Mouse (Mus musculus) hindbrain, embryonic 12.5 days (tissue): ENCODE measurements around the gene Hist1h2bg. TPM values are rescaled to one million over a fixed set of nuclear protein-coding genes. Genes with fewer than 3 reads are reported as not detected.
"Not testable (repeated sequence)": the region's sequence is repeated elsewhere in the genome, so short reads cannot be mapped to it uniquely, and the experiment has no call there.

Source experiments
- ATAC-seq: fragments of 200-750 bp; cut with Nextera tagmentation; 2 replicates; pipeline ENCODE4 v1.8.0; 2017; ENCODE audit warnings: moderate TSS enrichment; ENCODE audit not compliant: low FRiP score
- H3K27ac ChIP-seq: fragments of 300-500 bp; sonication (generic); 2 replicates; pipeline ENCODE4 v1.5.1; 2016; ENCODE audit warnings: mild to moderate bottlenecking
- H3K27me3 ChIP-seq: fragments of 300-500 bp; sonication (generic); 2 replicates; pipeline ENCODE4 v1.6.1; 2016; ENCODE audit warnings: mild to moderate bottlenecking
- H3K36me3 ChIP-seq: fragments of 300-500 bp; sonication (generic); 2 replicates; pipeline ENCODE4 v1.6.1; 2016; ENCODE audit warnings: mild to moderate bottlenecking
- H3K4me1 ChIP-seq: fragments of 300-500 bp; sonication (generic); 2 replicates; pipeline ENCODE4 v1.6.1; 2016
- H3K4me2 ChIP-seq: fragments of 300-500 bp; sonication (generic); replicated peaks from 2 replicates; pipeline ENCODE4 v1.6.1; 2016; ENCODE audit warnings: mild to moderate bottlenecking
- H3K4me3 ChIP-seq: fragments of 300-500 bp; sonication (generic); 2 replicates; pipeline ENCODE4 v1.5.1; 2016; ENCODE audit warnings: mild to moderate bottlenecking
- H3K9ac ChIP-seq: fragments of 300-500 bp; sonication (generic); 2 replicates; pipeline ENCODE4 v1.6.1; 2016; ENCODE audit warnings: mild to moderate bottlenecking, moderate library complexity
- H3K9me3 ChIP-seq: fragments of 300-500 bp; sonication (generic); replicated peaks from 2 replicates; pipeline ENCODE4 v1.6.1; 2016; ENCODE audit warnings: mild to moderate bottlenecking
- WGBS: fragments of 180-500 bp; shearing (Covaris S2); methylation state at CpG from one replicate; pipeline ENCODE4 v1.1.7; 2016; 5-methylcytosine and 5-hydroxymethylcytosine counted together
- polyA plus RNA-seq: library from polyadenylated mRNA; unstranded; fragments of >200 nt; fragmentation: Nextera tagmentation; extraction: Ambion mirVana; gene quantifications from 2 replicates; pipeline ENCODE4 v1.2.1, GENCODE M21; 2016

Gene Hist1h2bg
- polyA plus RNA-seq, 1 experiment from 2014 or later = 7.1 TPM

DNA sequence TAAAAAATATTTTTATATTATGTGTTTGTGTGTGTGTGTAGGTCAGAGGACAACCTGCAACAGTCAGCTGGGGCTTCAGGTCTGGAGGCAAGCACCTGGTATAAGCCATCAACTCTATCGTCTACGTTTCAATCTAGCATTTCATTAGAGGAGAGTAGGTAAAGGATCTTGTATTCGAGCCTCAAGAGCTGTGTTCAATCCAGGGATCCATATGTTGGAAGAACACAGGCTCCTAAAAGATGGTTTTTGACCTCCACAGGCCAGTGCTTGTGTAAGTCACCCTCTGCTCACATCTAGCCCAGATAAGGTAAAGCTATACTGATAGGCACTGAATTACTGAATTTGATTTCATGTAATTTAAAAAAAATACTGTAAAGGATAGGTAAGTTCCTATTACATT, 14.3 kb upstream of the Hist1h2bg start:
- no peak overlapping the region for H3K4me3 ChIP-seq
- H3K36me3 ChIP-seq = no peaks in the 10 kb centered on the region
- H3K27ac ChIP-seq = 0 out of 2 replicates have a peak overlapping the region, but pooled peaks have one; percentile 35
- no peak for ATAC-seq
- no peaks in the 10 kb centered on the region for H3K27me3 ChIP-seq
- H3K4me2 ChIP-seq = peak overlapping the region; percentile 98
- H3K9me3 ChIP-seq = no peaks in the 10 kb centered on the region
- peaks cover 11% of the 10 kb centered on the region for H3K4me1 ChIP-seq
- H3K9ac ChIP-seq = no peak overlapping the region
- WGBS = 75% methylated on average over 3 of the region's 3 CpGs

DNA sequence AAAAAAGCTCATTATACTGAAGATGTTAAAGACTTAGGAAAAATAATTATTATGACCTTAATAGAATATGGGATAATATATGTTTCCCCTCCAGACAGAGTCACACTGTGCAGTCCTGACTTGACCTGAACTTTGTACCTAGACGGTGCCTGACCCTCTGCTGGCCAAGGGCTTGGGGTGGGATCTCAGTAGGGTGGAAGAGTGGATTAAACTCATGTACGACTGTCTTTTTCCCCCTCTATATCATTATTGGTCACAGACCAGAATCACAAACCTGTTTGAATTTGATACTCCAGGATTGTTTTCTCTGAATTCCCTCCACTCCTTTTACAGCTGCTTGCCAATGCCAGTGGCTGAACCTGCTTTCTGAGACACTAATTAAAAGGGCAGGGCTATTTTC, 10.5 kb upstream of the Hist1h2bg start:
- H3K4me1 ChIP-seq, ATAC-seq, H3K4me2 ChIP-seq, H3K27me3 ChIP-seq, H3K9ac ChIP-seq, H3K4me3 ChIP-seq, H3K36me3 ChIP-seq, H3K27ac ChIP-seq, H3K9me3 ChIP-seq: not testable (repeated sequence)
- 17% methylated on average over 2 of the region's 2 CpGs for whole genome bisulfite sequencing

DNA sequence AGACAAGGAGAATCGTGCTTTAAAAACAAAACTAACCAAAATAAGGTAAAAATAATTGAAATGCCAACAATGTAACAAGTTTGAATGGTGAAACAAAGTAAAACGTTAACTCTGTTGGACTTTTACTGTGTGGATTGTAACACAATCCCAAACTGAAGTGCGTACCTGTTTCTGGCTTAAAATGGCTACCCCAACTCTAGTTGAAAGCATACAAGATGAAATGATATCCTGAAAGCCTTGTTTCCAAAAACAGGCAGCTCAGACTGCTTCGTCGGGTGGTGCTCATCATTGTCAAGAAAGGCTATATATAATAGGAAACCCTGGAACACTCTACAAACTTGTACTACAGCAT, 9.7 kb upstream of the Hist1h2bg start:
- peak overlapping the region; percentile 42 for H3K4me3 ChIP-seq
- H3K9ac ChIP-seq = 0 out of 2 replicates have a peak overlapping the region, but pooled peaks have one; percentile 53
- peak overlapping the region; percentile 85 for H3K4me2 ChIP-seq
- 0% methylated on average over 2 of the region's 5 CpGs for WGBS
- H3K27me3 ChIP-seq, ATAC-seq, H3K9me3 ChIP-seq, H3K4me1 ChIP-seq, H3K36me3 ChIP-seq: not testable (repeated sequence)
- peak overlapping the region; percentile 98 for H3K27ac ChIP-seq

DNA sequence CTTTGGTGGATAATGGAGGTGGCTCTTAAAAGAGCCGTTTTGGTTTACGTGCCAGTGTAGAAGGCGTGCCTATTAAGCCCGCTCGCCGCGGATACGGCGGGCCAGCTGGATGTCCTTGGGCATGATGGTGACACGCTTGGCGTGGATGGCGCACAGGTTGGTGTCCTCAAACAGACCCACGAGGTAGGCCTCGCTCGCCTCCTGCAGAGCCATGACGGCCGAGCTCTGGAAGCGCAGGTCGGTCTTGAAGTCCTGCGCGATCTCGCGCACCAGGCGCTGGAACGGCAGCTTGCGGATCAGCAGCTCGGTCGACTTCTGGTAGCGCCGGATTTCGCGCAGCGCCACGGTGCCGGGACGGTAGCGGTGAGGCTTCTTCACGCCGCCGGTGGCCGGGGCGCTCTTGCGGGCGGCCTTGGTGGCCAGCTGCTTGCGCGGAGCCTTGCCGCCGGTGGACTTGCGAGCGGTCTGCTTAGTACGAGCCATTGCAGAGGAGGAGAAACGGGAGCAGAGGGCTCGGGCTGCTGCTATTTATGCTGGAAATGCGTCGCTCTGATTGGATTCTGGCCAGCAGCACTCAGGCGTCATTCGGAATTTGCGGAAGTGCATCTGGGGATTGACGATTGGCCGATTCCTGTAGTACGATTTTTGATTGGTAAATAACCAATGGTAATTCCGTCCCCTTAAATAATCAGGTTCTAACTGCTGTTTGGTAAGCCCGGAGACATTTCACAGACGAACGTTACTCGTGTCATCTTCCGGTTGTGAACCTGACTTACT, 9.1 kb upstream of the Hist1h2bg start, which contains the start of gene Hist1h3e:
Hist1h3e (minus strand) TSS at position 487 of the 777 bp plus-strand sequence.
- H3K36me3 ChIP-seq, H3K27me3 ChIP-seq, H3K9me3 ChIP-seq, H3K4me1 ChIP-seq: not testable (repeated sequence)
- H3K27ac ChIP-seq = peak within 1 kb of the TSS; percentile 98
- peak within 1 kb of the TSS; percentile 42 for H3K4me3 ChIP-seq
- 0% methylated on average over 50 of the region's 67 CpGs for WGBS
- peak within 1 kb of the TSS; percentile 53 for H3K9ac ChIP-seq
- H3K4me2 ChIP-seq = peak within 1 kb of the TSS; percentile 85
- peak; percentile 98 for ATAC-seq

DNA sequence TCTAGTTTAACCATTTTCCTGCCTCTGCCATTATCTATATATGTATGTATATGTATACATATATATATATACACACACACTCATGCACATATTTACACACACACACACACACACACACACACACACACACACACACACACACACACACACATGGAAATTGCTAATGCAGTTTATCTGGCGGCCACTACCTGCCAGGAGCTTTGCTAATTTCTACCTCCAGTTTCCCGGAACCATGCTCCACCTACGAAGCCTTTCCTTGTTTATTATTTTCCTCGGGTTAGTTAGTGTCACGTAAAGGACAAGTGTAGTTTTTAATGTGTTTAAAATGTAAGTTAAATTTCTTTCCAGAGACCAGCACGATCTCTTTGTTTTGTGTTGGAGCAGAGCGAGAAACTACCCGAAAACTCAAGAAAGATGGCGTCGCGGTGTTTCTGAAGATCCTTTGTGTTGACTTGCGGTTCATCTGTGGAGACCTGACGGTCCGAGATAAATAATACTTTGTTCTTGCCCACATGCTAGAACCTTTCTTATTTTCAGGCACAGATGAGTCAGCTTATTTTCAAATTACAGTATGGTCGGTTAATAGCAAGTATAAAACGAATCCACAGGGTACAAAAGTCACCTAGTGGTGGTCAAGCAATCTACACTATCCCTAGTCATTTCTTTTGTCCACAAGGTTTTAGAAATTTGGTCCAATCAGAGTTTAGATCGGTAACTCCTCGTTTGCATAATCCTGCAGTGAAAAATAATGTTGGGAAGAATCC, 8.3 kb upstream of the Hist1h2bg start:
- Histone ChIP-seq H3K4me1 (no peaks in the 10 kb centered on the region), H3K27ac (peak overlapping the region; percentile 98), H3K27me3 (no peaks in the 10 kb centered on the region), H3K4me2 (peak overlapping the region; percentile 85), H3K36me3 (no peaks in the 10 kb centered on the region), H3K9me3 (no peaks in the 10 kb centered on the region), H3K9ac (peak overlapping the region; percentile 53), H3K4me3 (peak overlapping the region; percentile 42)
- peak; percentile 46 for ATAC-seq
- 4% methylated on average over 18 of the region's 18 CpGs for WGBS

DNA sequence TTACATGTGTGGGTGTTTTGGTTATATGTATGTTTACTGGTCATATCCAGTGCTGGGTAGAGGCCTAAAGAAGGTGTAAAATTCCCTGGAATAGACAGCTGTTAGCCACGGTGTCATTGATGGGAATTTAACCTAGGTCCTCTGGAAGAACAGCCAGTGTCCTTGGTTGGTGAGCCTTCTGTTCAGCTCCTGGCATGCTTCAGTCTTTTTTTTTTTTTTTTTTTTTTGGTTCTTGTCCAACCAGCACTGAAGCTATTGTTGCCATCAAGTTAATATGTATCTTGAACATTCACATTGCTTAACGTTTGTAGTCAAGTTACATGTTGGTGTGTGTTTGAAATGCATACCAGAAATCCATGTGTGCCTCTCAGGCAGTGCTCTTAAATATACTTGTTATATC, 6.7 kb upstream of the Hist1h2bg start:
- H3K4me3 ChIP-seq = no peak overlapping the region

DNA sequence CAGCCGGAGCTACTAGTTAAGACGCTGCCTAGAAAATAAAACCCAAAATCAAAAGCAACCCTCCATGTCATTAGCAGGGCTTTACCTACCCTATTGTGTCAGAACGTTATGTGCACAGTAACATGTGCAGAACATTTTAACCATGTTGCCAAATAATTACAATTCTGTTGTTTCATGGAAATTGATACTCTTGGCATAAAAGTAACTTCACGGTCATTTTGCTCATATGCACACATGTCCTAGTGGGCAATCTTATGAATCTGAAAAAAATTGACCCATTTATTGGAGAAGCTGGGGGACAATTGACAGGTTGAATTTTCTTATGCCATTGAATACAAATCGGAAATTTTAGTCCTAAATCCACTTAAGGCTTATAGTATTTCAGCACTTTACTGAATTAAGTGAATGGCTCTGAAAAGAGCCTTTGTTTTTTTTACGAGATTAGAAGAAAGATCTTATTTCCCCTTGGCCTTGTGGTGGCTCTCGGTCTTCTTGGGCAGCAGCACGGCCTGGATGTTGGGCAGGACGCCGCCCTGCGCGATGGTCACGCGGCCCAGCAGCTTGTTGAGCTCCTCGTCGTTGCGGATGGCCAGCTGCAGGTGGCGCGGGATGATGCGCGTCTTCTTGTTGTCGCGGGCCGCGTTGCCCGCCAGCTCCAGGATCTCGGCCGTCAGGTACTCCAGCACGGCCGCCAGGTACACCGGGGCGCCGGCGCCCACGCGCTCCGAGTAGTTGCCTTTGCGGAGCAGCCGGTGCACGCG, 755 bp upstream of the Hist1h2bg start:
- Histone ChIP-seq H3K9ac (peak overlapping the region; percentile 47), H3K4me2 (peak overlapping the region; percentile 81), H3K4me3 (peak overlapping the region; percentile 45), H3K4me1 (peaks cover 19% of the 10 kb centered on the region), H3K27ac (peak overlapping the region; percentile 96)
- not testable (repeated sequence) for H3K27me3 ChIP-seq, H3K36me3 ChIP-seq, H3K9me3 ChIP-seq
- peak; percentile 7; the same call in 1 of the 2 replicates for ATAC-seq
- 2% methylated on average over 22 of the region's 41 CpGs for WGBS

More for the DNA sequence above, 6.7 kb upstream of the Hist1h2bg start:
- H3K27me3 ChIP-seq = no peaks in the 10 kb centered on the region
- H3K27ac ChIP-seq = no peak overlapping the region
- no peaks in the 10 kb centered on the region for H3K36me3 ChIP-seq
- no peak overlapping the region for H3K9ac ChIP-seq
- no peak for ATAC-seq
- no peak overlapping the region for H3K4me2 ChIP-seq
- H3K4me1 ChIP-seq = no peaks in the 10 kb centered on the region
- 99% methylated on average over 2 of the region's 2 CpGs for WGBS
- H3K9me3 ChIP-seq = no peaks in the 10 kb centered on the region

DNA sequence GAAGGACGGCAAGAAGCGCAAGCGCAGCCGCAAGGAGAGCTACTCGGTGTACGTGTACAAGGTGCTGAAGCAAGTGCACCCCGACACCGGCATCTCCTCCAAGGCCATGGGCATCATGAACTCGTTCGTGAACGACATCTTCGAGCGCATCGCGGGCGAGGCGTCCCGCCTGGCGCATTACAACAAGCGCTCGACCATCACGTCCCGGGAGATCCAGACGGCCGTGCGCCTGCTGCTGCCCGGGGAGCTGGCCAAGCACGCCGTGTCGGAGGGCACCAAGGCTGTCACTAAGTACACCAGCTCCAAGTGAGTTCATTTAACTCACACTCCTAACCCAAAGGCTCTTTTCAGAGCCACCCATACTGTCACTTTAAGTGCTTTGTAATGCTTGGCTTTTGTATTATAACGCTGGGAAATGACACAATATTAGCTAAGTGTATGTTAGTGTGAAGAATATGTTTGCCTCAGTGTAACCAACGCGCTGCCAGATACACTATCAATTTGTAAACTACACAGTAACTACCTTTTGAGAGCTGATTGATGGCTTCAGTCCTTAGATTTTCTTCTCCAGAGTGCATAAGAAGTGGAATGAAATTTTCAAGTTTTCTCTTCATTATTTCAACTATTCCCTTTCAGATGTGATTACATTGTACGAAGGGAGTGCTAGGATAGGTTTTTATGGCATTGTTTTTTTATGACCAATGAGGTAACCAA, 465 bp downstream of the Hist1h2bg start:
- H3K27me3 ChIP-seq, H3K36me3 ChIP-seq, H3K9me3 ChIP-seq, ATAC-seq: not testable (repeated sequence)
- Histone ChIP-seq H3K9ac (peak overlapping the region; percentile 71), H3K4me2 (peak overlapping the region; percentile 81), H3K4me3 (peak overlapping the region; percentile 45), H3K27ac (peak overlapping the region; percentile 96), H3K4me1 (peaks cover 26% of the 10 kb centered on the region)
- under 1% methylated on average over 17 of the region's 34 CpGs for WGBS

DNA sequence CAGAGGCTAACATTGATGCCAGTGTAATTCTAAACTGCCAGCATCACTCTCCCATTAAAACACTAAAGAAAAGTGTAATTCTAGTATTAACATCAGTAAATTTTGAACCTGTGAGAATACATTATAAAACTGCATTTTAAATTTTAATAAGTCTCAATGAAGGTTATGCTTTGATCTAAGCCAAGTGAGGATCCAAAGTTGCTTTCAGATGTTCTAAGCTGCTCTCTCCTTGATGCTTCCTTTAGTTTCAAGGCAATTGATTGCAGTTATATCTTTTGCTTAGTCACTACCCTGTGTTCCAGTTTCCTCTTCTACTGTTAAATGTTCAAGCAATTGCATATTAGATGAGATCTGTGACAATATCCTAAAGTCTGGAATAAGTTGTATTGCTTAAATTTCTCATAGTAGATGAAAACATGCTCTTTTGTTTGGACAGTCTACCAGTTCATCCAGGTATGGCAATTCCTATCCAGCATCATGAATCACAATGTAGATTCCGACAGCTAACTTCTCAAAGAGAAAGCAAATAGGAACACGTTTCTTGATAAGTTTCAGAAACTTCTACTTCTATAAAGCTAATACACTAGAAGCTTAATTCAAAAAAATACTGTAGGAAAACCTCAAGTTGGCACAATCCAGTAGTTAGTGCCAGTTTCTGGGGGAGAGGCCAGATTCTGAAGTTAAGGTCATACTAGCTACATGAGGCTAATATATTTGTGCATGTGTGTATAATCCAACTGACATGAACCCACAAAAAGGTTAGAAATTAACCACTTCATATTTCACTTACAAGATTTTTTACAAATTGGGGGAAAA, 1.2 kb downstream of the Hist1h2bg start:
- H3K27ac ChIP-seq = peak overlapping the region; percentile 96
- H3K4me3 ChIP-seq = peak overlapping the region; percentile 45
- H3K27me3 ChIP-seq = no peaks in the 10 kb centered on the region
- H3K9me3 ChIP-seq = no peaks in the 10 kb centered on the region
- ATAC-seq = no peak
- H3K4me2 ChIP-seq = peak overlapping the region; percentile 81
- H3K4me1 ChIP-seq = peaks cover 34% of the 10 kb centered on the region
- no peaks in the 10 kb centered on the region for H3K36me3 ChIP-seq
- 44% methylated on average over 2 of the region's 2 CpGs for WGBS
- H3K9ac ChIP-seq = peak overlapping the region; percentile 71

DNA sequence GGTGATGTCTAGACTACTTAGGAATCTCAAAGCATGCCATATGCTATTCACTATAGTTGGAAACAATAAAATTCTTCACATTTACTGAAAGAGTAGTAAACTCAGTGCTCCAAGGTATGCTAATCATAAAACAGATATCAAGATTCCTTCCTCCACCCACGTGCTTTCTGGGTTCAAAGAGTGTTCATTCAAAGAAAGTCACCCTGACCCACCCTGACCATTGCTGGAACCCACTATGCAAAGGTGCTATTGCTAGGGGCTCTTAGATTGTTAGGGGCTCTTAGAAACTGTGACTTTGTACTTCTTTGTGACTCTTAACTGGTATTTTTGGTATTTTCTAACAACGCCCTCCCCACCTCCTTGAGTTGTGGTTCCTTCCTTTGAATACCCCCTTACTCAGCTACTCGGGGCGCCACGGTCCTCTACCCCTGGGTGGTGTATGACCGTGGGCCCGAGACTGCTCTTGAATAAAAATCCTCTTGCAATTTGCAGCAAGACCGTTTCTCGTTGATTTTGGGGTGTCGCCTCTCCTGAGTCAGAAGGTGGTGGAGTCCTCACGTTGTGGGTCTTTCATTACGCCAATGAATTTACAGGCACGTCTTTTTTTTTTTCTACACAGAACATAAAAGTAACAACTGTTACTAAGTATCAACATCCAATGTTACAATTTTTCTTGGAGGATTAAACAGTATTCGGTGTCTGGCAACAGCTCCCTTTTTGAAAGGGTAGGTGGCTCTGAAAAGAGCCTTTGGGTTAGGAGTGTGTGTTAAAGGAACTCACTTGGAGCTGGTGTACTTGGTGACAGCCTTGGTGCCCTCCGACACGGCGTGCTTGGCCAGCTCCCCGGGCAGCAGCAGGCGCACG, 2.1 kb downstream of the Hist1h2bg start:
- Histone ChIP-seq H3K27ac (peak overlapping the region; percentile 84), H3K9ac (peak overlapping the region; percentile 51), H3K4me3 (peak overlapping the region; percentile 45), H3K4me2 (peak overlapping the region; percentile 81), H3K4me1 (peaks cover 34% of the 10 kb centered on the region)
- H3K9me3 ChIP-seq, H3K27me3 ChIP-seq, H3K36me3 ChIP-seq, ATAC-seq: not testable (repeated sequence)
- WGBS = 10% methylated on average over 20 of the region's 20 CpGs
